Mouse (Mus musculus) c-Kit-positive CD71-negative TER-119-negative erythroid progenitor cells, embryonic 14.5 days (primary cell): ENCODE measurements around the gene Hist1h1e.
"Not testable (repeated sequence)": the region's sequence is repeated elsewhere in the genome, so short reads cannot be mapped to it uniquely, and the experiment has no call there.

Experiments used
- DNase-seq: peaks from one replicate; pipeline ENCODE4 v3.0.0-alpha.2; 2013; ENCODE audit warnings: low read depth

The Hist1h1e gene

GRCm38 (mm10) chr13:23573034-23573897 is 49.1 kb downstream of the Hist1h1e start:
- DNase-seq, result not testable (repeated sequence)

DNA sequence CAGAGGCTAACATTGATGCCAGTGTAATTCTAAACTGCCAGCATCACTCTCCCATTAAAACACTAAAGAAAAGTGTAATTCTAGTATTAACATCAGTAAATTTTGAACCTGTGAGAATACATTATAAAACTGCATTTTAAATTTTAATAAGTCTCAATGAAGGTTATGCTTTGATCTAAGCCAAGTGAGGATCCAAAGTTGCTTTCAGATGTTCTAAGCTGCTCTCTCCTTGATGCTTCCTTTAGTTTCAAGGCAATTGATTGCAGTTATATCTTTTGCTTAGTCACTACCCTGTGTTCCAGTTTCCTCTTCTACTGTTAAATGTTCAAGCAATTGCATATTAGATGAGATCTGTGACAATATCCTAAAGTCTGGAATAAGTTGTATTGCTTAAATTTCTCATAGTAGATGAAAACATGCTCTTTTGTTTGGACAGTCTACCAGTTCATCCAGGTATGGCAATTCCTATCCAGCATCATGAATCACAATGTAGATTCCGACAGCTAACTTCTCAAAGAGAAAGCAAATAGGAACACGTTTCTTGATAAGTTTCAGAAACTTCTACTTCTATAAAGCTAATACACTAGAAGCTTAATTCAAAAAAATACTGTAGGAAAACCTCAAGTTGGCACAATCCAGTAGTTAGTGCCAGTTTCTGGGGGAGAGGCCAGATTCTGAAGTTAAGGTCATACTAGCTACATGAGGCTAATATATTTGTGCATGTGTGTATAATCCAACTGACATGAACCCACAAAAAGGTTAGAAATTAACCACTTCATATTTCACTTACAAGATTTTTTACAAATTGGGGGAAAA is 49.9 kb downstream of the Hist1h1e start:
- DNase-seq, result no peak

- not testable (repeated sequence) for DNase-seq
Measured at GRCm38 (mm10) chr13:23571504-23572217, 50.7 kb downstream of the Hist1h1e start.

- DNase-seq, result peak; percentile 86
Measured at GRCm38 (mm10) chr13:23571022-23571503, 51.3 kb downstream of the Hist1h1e start, which contains the start of the genes Hist1h2ae and Hist1h2bg. Gene Hist1h2ae (minus strand): TSS chr13:23571220. Gene Hist1h2bg (plus strand): TSS chr13:23571396.
